Mouse (Mus musculus) cerebellum, postnatal 4 days (tissue): Measurements from ENCODE around the gene Lat.
"Not testable (repeated sequence)": the region's sequence is repeated elsewhere in the genome, so short reads cannot be mapped to it uniquely, and the experiment has no call there.

ENCODE experiments used
- DNase-seq, 2 experiments: peaks; one replicate each; pipeline ENCODE4 v3.0.0; 2022; ENCODE audit warnings: low spot score in 2 of 2, mixed read lengths in 1 of 2

Gene Lat

DNA sequence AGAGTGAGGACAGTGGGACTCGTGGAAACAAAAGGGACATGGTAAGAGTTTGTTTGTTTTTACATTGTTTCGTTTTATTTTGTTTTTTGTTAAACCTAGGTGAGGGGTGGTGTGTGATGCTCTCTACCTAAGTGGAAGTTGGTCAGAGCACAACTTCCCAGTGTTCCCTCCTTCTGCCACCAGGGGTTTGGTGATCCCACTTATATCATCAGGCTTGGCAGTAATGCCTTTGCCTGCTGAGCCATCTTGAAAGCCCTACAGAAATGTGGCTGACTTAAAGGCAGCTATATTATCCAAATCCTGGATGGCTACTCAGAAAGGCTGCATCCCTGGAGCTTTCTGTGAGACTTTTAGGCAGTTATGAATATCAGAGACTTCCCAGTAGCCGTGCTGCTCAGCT is 36.7 kb downstream of the Lat start:
- no peak for DNase-seq

DNA sequence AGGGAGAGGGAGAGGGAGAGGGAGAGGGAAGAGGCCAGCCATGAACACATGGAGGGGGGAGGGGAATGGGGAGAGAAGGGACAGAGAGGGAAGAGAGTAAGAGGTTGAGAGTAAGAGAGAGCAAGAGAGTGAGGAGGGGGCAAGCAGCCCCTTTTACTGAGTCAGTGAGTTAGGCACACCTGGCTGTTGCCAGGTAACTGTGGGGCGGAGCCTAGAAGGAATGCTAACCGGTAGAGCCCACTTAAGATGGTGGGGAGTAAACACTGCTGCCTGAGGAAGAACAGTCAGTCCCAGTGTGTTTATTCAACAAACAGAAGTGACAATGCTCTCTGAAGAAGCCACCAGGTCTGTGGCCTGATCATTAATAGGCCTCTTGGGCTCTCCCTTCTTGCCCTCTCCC is 38.7 kb downstream of the Lat start:
- DNase-seq: no peak

DNA sequence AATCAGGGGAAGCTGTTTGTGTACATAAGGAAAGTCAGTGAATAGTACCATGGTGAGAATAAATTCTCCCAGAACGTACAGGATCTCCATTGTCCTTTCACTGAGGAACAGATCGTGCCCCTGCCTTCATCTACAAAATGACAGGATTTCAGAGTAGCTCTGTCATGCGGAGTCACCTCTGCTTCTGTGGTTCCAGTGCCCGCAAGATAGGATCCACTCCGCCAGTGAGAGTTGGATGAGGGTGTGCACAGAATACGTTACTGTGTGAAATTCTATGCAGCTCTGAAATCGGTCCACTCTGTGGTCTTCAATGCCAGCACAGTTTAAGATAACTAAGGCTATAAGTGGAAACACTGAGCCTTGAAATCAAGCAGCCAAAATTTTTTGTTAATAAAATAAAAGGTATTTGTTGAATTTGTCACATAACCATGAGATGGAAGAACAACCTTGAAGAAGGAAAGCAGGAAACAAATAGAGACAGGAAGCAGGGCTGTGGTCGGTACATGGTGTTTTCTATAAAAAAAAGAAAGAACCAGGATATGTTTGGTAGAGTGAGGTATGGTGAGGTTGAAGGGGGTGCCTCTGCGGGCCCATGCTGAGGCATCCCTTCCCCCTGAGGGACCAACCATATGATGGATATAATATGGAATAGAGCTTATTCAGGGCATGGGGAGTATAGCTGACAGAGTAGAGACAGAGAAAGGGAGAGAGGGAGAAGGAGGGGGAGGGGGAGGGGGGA is 39.3 kb downstream of the Lat start:
- DNase-seq: no peak

DNA sequence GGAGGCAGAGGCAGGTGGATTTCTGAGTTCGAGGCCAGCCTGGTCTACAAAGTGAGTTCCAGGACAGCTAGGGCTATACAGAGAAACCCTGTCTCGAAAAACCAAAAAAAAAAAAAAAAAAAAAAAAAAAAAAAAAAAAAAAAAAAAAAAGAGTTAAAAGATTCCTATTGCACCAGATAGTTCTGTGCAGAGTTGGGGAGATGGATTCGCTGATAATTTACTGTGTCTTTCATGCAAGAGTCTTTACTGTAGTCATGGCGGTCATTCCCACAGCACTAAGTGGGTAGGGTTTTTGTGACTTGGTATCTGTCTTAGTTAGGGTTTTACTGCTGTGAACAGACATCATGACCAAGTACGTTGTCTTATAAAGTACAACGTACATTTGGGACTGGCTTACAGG is 40.5 kb downstream of the Lat start:
- not testable (repeated sequence) for DNase-seq

DNA sequence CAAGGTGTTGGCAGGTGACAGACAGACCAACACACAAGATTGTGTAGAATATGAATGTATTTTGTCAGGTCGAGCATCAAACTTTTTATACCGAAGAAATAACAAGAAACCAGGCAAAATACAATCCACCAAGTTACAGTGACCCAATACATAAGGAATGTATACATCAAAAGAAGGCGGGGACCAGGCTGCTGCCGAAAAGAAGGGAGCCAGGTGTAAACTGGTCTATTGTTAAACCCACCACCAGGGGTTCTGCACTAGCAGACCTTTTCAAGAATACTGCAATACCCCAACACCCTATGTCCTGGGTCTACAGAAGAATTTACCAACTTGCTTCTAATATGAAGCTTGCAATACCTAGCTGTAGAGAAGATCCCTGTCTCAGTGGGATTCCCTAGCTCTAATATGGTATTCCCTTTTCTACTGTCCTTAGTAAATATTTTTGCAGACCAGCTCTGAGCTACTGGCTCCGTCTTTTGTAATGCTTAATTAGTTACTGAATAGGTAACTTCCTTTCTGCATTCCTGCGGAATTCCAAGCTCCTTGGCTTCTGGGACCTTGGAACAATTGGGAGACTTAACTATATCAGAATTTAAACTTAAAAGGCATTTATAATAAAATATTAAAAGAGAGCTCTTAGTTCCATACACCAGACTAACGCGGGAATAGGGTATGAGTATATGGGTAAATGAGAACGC is 43.6 kb downstream of the Lat start:
- not testable (repeated sequence) for DNase-seq

DNA sequence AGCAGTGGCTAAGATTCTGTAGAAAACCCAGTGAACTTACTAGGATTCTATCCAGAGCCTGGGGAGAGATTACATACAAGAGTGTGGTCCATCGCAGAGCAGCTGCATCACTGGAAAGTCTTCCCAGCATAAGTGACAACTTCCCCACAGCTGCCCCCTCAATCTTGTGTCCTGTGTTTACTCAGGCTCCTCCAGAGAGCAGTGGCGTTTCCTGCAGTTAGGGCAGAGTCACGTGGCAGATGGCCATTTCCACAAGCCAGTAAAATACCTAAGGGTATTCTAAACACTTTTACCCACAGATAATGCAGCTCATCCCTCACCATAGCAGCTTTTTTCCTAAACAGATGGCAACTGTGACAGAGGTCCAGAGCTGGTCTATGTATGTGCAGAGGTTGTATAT is 44.6 kb downstream of the Lat start:
- no peak for DNase-seq

DNA sequence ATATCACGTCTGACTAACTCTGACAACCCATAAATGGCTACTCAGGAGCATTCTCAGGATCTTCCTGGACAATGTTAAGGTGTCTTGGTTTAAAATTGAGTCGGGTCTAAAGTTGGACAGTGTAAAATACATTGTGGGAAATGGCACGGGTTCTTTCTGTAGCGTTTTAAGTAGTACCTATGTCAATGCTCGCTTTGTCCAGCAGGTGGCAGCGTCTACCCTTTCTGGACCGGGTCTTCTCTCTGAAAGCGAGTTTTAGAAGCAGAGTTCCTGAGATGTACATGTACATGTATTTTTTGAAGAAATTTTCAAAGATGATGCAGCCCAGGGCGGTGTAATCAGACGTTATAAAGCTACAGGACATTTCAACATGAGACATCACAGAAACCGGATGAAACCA is 45.6 kb downstream of the Lat start:
- peak; percentile 59 to 81 for DNase-seq

DNA sequence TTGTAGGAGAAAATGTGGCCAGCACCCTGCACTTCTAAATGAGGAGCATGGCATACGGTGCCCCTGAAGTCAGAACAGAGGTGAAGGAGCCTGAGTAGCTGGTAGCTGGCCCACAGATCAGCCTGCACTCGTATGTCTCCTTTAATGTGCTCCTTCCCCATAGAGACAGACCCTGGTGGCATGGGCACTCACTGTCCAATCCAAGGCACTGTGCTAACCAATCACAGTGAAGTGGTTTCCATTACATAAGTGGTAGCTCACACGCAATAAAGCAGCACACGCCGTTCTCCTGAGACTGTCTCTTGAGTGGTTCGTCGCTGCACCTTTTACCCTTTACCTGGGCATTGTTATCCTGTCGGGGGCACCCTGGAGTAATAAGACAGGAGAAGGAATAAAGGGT is 55.1 kb downstream of the Lat start:
- no peak for DNase-seq
